Mouse (Mus musculus): Measurements from ENCODE around the gene Amz2.

The Amz2 gene

GRCm38 (mm10) chr11:109420567-109420962 is 5.2 kb upstream of the Amz2 start:
- in situ Hi-C loops (cut with MboI, MseI), result loop anchor here (25.0 kb wide), 1 partner anchor 1958 kb away; the partner anchor contains the start of gene Pitpnc1

- in situ Hi-C loops (cut with MboI, MseI), result loop anchor here (25.0 kb wide), 1 partner anchor 1959 kb away; the partner anchor contains the start of gene Pitpnc1
These were observed 4.5 kb upstream of the Amz2 start for GRCm38 (mm10) chr11:109421205-109421604.

GRCm38 (mm10) chr11:109422263-109422662 is 3.5 kb upstream of the Amz2 start:
- in situ Hi-C loops (cut with MboI, MseI), result loop anchor here (25.0 kb wide), 1 partner anchor 1960 kb away; the partner anchor contains the start of gene Pitpnc1

GRCm38 (mm10) chr11:109423294-109423693 is 2.5 kb upstream of the Amz2 start:
- in situ Hi-C loops (cut with MboI, MseI), result loop anchor here (25.0 kb wide), 1 partner anchor 1961 kb away; the partner anchor contains the start of gene Pitpnc1

- in situ Hi-C loops (cut with MboI, MseI), result loop anchor here (5.0 to 25.0 kb wide), 2 partner anchors 64 to 514 kb away; partner anchors contain the start of genes Axin2 and Gna13
These were observed 483 bp downstream of the Amz2 start for GRCm38 (mm10) chr11:109426272-109426586.

- in situ Hi-C loops (cut with MboI, MseI), result loop anchor here (5.0 to 25.0 kb wide), 2 partner anchors 65 to 515 kb away; partner anchors contain the start of genes Axin2 and Gna13
These were observed 1.6 kb downstream of the Amz2 start for GRCm38 (mm10) chr11:109427353-109427752.

- in situ Hi-C loops (cut with MboI, MseI), result loop anchor here (25.0 kb wide), 1 partner anchor 522 kb away; the partner anchor contains the start of gene Axin2
These were observed 8.6 kb downstream of the Amz2 start for GRCm38 (mm10) chr11:109434233-109434798.

- in situ Hi-C loops (cut with MboI, MseI), result loop anchor here (25.0 kb wide), 1 partner anchor 525 kb away; the partner anchor contains the start of gene Axin2
These were observed 11.1 kb downstream of the Amz2 start for GRCm38 (mm10) chr11:109436889-109437288.

- in situ Hi-C loops (cut with MboI, MseI), result loop anchor here (25.0 kb wide), 1 partner anchor 527 kb away; the partner anchor contains the start of gene Axin2
These were observed 13.5 kb downstream of the Amz2 start for GRCm38 (mm10) chr11:109439209-109439608.

GRCm38 (mm10) chr11:109439829-109440340 is 14.1 kb downstream of the Amz2 start:
- in situ Hi-C loops (cut with MboI, MseI), result loop anchor here (5.0 to 25.0 kb wide), 2 partner anchors 123 to 528 kb away; partner anchors contain the start of gene Axin2

GRCm38 (mm10) chr11:109440641-109441040 is 14.9 kb downstream of the Amz2 start:
- in situ Hi-C loops (cut with MboI, MseI), result loop anchor here (5.0 to 25.0 kb wide), 2 partner anchors 123 to 528 kb away; partner anchors contain the start of gene Axin2

GRCm38 (mm10) chr11:109441119-109441518 is 15.4 kb downstream of the Amz2 start:
- in situ Hi-C loops (cut with MboI, MseI), result loop anchor here (5.0 to 25.0 kb wide), 2 partner anchors 124 to 529 kb away; partner anchors contain the start of gene Axin2

- in situ Hi-C loops (cut with MboI, MseI), result loop anchor here (5.0 to 25.0 kb wide), 2 partner anchors 125 to 530 kb away; partner anchors contain the start of gene Axin2
These were observed 16.5 kb downstream of the Amz2 start for GRCm38 (mm10) chr11:109442166-109442730.

GRCm38 (mm10) chr11:109443468-109444263 is 17.9 kb downstream of the Amz2 start:
- in situ Hi-C loops (cut with MboI, MseI), result loop anchor here (5.0 to 25.0 kb wide), 2 partner anchors 126 to 531 kb away; partner anchors contain the start of gene Axin2

- in situ Hi-C loops (cut with MboI, MseI), result loop anchor here (5.0 to 25.0 kb wide), 2 partner anchors 127 to 532 kb away; partner anchors contain the start of gene Axin2
These were observed 18.9 kb downstream of the Amz2 start for GRCm38 (mm10) chr11:109444600-109444999.

GRCm38 (mm10) chr11:109445438-109446035 is 19.8 kb downstream of the Amz2 start:
- in situ Hi-C loops (cut with MboI, MseI), result loop anchor here (5.0 to 25.0 kb wide), 4 partner anchors 142 to 533 kb away; partner anchors contain the start of gene Axin2

- in situ Hi-C loops (cut with MboI, MseI), result no loop called here
These were observed 25.4 kb downstream of the Amz2 start for GRCm38 (mm10) chr11:109451169-109451568.

- in situ Hi-C loops (cut with MboI, MseI), result no loop called here
These were observed 30.5 kb downstream of the Amz2 start for GRCm38 (mm10) chr11:109456261-109456660.

GRCm38 (mm10) chr11:109458165-109458564 is 32.4 kb downstream of the Amz2 start:
- in situ Hi-C loops (cut with MboI, MseI), result no loop called here

- in situ Hi-C loops (cut with MboI, MseI), result no loop called here
These were observed 34.8 kb downstream of the Amz2 start for GRCm38 (mm10) chr11:109460586-109460985.

GRCm38 (mm10) chr11:109465068-109465467 is 39.3 kb downstream of the Amz2 start:
- in situ Hi-C loops (cut with MboI, MseI), result no loop called here

Data from T-helper 1 cell (primary cell).